Mouse (Mus musculus) midbrain, embryonic 15.5 days (tissue): ENCODE results near the gene Bend5. TPM values are rescaled to one million over a fixed set of nuclear protein-coding genes. Genes with fewer than 3 reads are reported as not detected.

ENCODE experiments used
- ATAC-seq: fragments of 200-750 bp; cut with Nextera tagmentation; replicated peaks from 2 replicates; pipeline ENCODE4 v1.8.0; 2017; ENCODE audit warnings: moderate TSS enrichment
- H3K27ac ChIP-seq: fragments of 300-500 bp; sonication (generic); 2 replicates; pipeline ENCODE4 v1.5.1; 2015; ENCODE audit warnings: mild to moderate bottlenecking, inconsistent platforms
- H3K27me3 ChIP-seq: fragments of 300-500 bp; sonication (generic); replicated peaks from 2 replicates; pipeline ENCODE4 v1.6.1; 2015; ENCODE audit warnings: inconsistent platforms
- H3K36me3 ChIP-seq: fragments of 300-500 bp; sonication (generic); replicated peaks from 2 replicates; pipeline ENCODE4 v1.6.1; 2015; ENCODE audit warnings: inconsistent platforms
- H3K4me1 ChIP-seq: fragments of 300-500 bp; sonication (generic); 2 replicates; pipeline ENCODE4 v1.6.1; 2015; ENCODE audit warnings: inconsistent platforms
- H3K4me2 ChIP-seq: fragments of 300-500 bp; sonication (generic); 2 replicates; pipeline ENCODE4 v1.6.1; 2015; ENCODE audit warnings: inconsistent platforms, mild to moderate bottlenecking, moderate library complexity
- H3K4me3 ChIP-seq: fragments of 300-500 bp; sonication (generic); 2 replicates; pipeline ENCODE4 v1.5.1; 2015; ENCODE audit warnings: mild to moderate bottlenecking, inconsistent platforms
- H3K9ac ChIP-seq: fragments of 300-500 bp; sonication (generic); 2 replicates; pipeline ENCODE4 v1.6.1; 2015; ENCODE audit warnings: mild to moderate bottlenecking, inconsistent platforms
- H3K9me3 ChIP-seq: fragments of 300-500 bp; sonication (generic); 2 replicates; pipeline ENCODE4 v1.6.1; 2016; ENCODE audit warnings: inconsistent platforms
- WGBS: fragments of 180-500 bp; shearing (Covaris S2); methylation state at CpG from one replicate; pipeline ENCODE4 v1.1.7; 2015; ENCODE audit warnings: mixed read lengths; 5-methylcytosine and 5-hydroxymethylcytosine counted together
- polyA plus RNA-seq: library from polyadenylated mRNA; unstranded; fragments of >200 nt; fragmentation: Nextera tagmentation; extraction: Ambion mirVana; gene quantifications from 2 replicates; pipeline ENCODE4 v1.2.1, GENCODE M21; 2015

Bend5 gene
- polyA plus RNA-seq, 1 experiment from 2014 or later, result 77.5 TPM

DNA sequence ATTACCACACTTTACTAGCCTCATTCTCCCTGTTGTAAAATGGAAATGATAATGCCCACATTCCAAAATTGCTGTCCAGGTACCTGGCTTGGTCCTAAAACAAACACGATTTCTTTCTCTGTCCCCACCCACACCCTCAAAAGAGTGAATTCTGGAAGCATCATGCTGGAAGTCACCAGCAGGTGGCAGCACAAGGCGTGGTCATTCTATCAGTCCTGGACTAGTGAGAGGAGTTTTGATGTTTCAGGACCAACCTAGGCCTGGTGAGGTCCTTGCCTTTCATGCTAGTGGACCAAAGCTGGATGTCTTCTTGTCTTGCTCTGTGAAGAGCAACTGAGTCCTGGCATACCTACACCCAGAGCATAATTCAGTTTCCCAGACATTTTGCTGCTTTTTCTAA is 81.1 kb downstream of the Bend5 start:
- Histone ChIP-seq H3K4me1 (0 out of 2 replicates have a peak, but pooled peaks cover 4% of the 10 kb centered on the region), H3K4me3 (no peak overlapping the region), H3K4me2 (no peak overlapping the region), H3K27ac (no peak overlapping the region), H3K27me3 (no peaks in the 10 kb centered on the region), H3K36me3 (no peaks in the 10 kb centered on the region), H3K9ac (no peak overlapping the region), H3K9me3 (no peaks in the 10 kb centered on the region)
- ATAC-seq, result 0 out of 2 replicates have a peak, but pooled peaks have one; percentile 19
- WGBS, result 10% methylated on average over 2 of the region's 2 CpGs

DNA sequence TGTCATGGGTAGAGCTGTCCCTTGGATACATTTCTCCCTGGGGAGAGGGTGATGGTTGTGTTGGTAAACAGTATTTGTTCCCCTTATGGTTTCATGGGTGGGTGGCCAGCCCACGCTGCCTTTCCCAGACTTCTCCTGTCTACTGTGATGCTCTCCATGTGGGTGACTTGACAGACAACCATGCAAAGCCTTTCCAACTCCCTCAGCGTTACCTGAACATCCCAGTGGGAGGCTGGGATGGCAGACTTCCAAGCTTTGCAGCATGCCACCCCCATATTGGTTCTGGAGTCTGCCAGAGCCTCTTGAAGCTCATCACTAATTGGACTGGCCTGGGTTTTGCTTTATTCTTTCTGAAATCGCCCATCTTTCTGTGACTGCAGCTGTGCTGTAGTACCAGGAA is 83.9 kb downstream of the Bend5 start:
- Histone ChIP-seq H3K27me3 (no peaks in the 10 kb centered on the region), H3K4me3 (no peak overlapping the region), H3K27ac (no peak overlapping the region), H3K4me1 (0 out of 2 replicates have a peak, but pooled peaks cover 4% of the 10 kb centered on the region), H3K9ac (no peak overlapping the region), H3K9me3 (no peaks in the 10 kb centered on the region), H3K4me2 (no peak overlapping the region), H3K36me3 (no peaks in the 10 kb centered on the region)
- 63% methylated on average over 3 of the region's 3 CpGs for WGBS
- ATAC-seq, result no peak

DNA sequence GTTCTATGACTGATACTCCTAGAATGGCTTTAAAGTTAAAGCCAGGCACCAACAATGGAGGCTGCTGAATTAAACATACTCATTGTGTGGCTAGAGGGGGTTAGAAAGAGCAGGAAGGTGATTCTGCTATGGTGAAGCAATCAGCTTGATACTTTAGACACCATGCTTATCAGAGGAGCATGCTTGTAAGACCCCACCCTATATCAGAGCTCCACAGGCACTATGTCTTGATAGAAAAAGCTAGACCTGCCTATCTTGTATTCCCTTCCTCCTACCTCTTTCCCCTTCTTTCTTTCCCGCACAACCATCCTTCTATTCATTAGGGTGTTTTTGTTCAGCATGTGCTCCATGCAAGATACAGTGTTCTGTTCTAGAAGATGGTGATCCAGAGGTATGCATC is 86.6 kb downstream of the Bend5 start:
- Histone ChIP-seq H3K4me3 (no peak overlapping the region), H3K36me3 (no peaks in the 10 kb centered on the region), H3K9ac (no peak overlapping the region), H3K27me3 (no peaks in the 10 kb centered on the region), H3K4me1 (no peaks in the 10 kb centered on the region), H3K9me3 (no peaks in the 10 kb centered on the region), H3K4me2 (no peak overlapping the region), H3K27ac (no peak overlapping the region)
- 93% methylated on average over 1 of the region's 1 CpGs for WGBS
- ATAC-seq, result no peak

DNA sequence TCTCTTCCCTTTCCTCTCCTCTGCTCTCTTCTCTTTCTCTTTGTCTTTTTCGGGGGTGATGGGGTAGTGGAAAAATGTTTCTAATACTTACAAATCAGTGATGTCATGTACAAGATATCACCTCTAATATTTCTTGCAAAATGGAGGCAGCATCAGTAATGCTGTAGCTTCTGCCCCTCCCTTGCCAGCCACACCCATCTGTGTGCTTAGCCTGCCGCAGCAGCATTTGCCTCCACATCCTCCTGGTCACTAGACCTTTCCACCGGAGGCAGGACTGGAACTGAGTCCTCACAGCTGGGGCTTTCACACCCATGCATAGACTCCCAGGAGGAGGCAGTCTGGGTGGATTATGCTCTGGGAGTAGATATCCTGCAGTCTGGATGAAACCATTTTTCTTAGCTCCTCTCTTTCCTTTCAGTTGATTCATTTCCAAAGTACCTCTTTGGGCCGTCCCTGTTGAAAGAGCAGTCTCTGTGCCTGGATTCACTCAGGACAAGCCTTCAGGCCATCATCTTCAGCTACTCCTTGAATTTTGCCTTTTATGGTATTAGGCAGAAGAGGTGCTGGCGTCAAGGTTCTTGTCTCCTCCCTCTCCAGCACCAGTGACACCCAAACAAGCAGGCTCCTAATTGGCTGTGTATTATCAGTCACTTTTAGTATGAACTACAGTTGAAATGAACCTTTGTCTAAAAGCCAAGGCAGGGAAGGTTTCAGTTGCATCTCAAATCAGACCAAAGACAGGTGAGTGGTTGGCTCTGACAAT is 88.3 kb downstream of the Bend5 start:
- Histone ChIP-seq H3K9me3 (no peaks in the 10 kb centered on the region), H3K4me1 (no peaks in the 10 kb centered on the region), H3K27ac (no peak overlapping the region), H3K4me3 (no peak overlapping the region), H3K9ac (no peak overlapping the region), H3K27me3 (no peaks in the 10 kb centered on the region), H3K4me2 (no peak overlapping the region), H3K36me3 (no peaks in the 10 kb centered on the region)
- no peak for ATAC-seq
- 78% methylated on average over 5 of the region's 5 CpGs for WGBS

DNA sequence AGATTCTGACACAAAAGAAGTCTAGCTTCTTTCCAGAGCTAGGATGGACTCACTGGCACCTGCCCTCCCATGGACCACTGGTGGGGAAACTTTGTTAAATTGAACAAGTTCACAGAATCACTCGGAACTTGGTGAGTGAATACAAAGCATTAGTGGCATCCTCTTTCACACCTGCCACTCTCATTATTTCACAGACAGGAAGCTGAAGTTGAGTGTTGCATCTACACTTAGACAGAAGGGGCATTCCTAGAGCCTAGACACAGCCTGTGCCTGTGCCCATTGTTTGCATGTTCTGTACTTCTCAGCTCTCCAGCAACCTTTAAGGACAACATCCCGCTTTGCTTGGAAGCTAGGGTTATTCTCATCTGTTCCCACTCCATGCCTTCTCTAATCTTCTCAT is 90.1 kb downstream of the Bend5 start:
- 87% methylated on average over 2 of the region's 2 CpGs for WGBS
- Histone ChIP-seq H3K4me2 (no peak overlapping the region), H3K36me3 (no peaks in the 10 kb centered on the region)

More for the DNA sequence above, 90.1 kb downstream of the Bend5 start:
- Histone ChIP-seq H3K27ac (no peak overlapping the region), H3K4me3 (no peak overlapping the region), H3K4me1 (no peaks in the 10 kb centered on the region), H3K27me3 (no peaks in the 10 kb centered on the region), H3K9me3 (no peaks in the 10 kb centered on the region), H3K9ac (no peak overlapping the region)
- ATAC-seq, result no peak
